Mouse (Mus musculus) liver, adult (tissue): ENCODE data around the gene Aadacl4.

ENCODE experiments used
- GATA4 ChIP-seq: IDR thresholded peaks from 2 replicates; pipeline ENCODE4 v1.6.1; 2014; ENCODE audit warnings: mild to moderate bottlenecking, low read length; ENCODE audit not compliant: insufficient replicate concordance

Aadacl4 gene

GRCm38 (mm10) chr4:144613407-144613806 is at the start of gene Aadacl4:
TSS of gene Aadacl4 (plus strand) at chr4:144613707.
- TF ChIP-seq GATA4 = no peak

DNA sequence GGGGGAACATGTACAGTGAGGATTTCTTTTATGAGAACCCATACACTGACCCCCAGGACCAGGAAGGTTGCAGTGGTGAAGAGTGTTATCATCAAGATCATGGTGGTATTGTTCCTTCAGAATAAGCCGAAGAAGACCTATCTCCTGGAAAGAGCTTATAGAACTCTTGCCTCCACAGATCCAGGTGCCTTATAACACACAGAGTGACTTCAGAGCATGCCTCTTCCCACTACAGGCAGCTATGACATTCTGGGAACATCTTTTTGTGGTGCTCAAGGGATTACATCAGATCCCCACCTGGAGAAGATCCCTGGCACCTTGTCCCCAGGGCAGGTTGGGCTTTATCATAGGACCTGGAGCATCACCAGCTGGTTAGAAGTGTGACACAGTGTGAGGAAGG is 48.5 kb upstream of the Aadacl4 start, which contains the start of gene Gm13124:
Gm13124 (minus strand) TSS at position 101 of the 400 bp plus-strand sequence.
- no peak for TF ChIP-seq GATA4

DNA sequence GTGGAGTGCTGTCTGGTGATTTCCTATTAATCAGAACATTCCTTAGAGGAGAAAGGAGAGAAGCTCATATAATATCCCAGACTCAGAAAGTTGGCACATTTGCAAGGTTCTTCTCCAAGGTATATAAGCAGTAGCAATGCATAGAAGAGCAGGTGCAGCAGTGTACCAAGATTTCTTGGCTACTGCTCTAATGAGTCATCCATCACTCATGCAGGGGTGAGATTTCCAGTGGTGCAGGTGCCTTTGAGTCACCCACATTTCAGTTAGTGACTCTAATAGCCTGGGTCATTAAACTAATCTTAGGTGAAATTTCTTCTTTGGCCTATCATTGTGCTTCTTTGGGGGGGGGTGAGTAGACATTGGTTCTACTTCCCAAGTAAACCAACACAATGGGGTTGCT is 45.8 kb upstream of the Aadacl4 start:
- TF ChIP-seq GATA4 = no peak

DNA sequence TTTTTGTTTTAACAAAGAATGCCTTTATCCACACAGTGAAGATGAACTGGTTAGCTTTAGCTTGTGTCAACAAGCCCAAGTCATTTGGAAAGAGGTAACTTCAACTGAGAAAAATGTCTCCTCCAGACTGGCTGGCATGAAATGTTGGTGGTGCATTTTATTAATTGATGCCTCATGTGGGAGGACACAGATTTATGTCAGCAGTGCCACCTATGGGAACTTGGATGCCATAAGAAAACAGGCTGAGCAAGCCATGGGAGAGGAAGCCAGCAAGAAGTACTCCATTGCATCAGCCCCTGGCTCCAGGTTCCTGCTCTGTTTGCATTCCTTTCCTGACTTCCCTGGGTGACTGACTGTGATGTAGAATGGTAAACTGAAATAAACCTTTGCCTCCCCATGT is 20.7 kb upstream of the Aadacl4 start:
- TF ChIP-seq GATA4 = no peak

DNA sequence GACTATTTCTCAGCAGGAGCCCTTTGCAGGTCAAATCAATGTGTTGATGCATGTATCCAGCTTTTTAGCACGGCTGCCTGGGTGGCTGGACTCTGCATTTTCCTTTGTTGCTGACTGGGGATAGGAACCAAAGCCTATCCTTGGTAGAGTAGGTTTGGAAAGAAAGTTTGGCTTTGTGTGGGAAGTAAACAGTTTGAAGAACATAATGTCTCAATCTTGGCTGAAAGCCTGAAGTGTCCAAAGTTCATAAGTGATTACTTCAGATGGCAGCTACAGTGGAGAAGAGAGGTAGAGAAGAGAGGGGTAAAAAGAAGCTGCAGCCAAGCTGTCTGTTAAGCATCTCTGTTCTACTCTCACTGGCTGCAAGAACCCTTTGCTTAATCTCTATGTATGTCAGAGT is 1.1 kb downstream of the Aadacl4 start:
- TF ChIP-seq GATA4 = no peak

DNA sequence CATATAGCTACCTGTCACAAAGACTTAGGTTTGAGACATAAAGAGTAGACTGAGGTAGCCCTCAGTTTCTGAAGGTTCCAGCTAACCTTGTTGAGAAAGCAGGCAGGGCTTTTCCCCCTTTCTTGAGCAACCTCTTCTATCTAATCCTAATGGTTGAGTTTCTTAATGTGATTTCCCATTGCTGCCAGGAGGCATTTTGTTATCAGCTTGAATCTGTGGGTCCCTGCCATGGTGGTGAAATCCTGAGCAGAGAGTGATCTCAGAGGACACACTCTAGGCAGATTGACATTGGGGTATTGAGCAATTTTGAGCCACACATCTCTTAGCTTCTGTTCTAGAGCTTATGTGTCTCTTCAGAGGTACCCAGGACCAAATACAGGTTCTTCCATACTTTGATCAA is 24.8 kb downstream of the Aadacl4 start:
- no peak for TF ChIP-seq GATA4
